ENCODE assay signal across 34 mouse cellular contexts in genomic region chr15:30964046-30964445, GRCm38 (mm10).
"Had no signal": no experiment of that assay in that cellular context is flagged by ENCODE, and none has a peak within 500 bp of the region (broad histone marks: within the 10 kb centered on the region; RNA-seq: fewer than 3 reads in every experiment).

No protein-coding gene starts in this region.

- H3K9ac ChIP-seq: heart, embryonic 12.5 days; heart, embryonic 13.5 days; heart, embryonic 15.5 days; hindbrain, embryonic 12.5 days; hindbrain, embryonic 13.5 days; hindbrain, embryonic 14.5 days; hindbrain, embryonic 15.5 days; intestine, embryonic 15.5 days; kidney, embryonic 15.5 days had no signal

- H3K9me3 ChIP-seq: heart, embryonic 12.5 days; heart, embryonic 13.5 days; heart, embryonic 15.5 days; hindbrain, embryonic 10.5 days; hindbrain, embryonic 12.5 days; hindbrain, embryonic 13.5 days; hindbrain, embryonic 15.5 days; intestine, embryonic 15.5 days; kidney, embryonic 15.5 days had no signal

- H3K4me3 ChIP-seq: heart, embryonic 12.5 days; heart, embryonic 13.5 days; heart, embryonic 15.5 days; hindbrain, embryonic 10.5 days; hindbrain, embryonic 12.5 days; hindbrain, embryonic 13.5 days; hindbrain, embryonic 15.5 days; intestine, embryonic 15.5 days; kidney, embryonic 15.5 days; layer of hippocampus, adult 2 months had no signal

- H3K4me2 ChIP-seq: heart, embryonic 11.5 days; heart, embryonic 12.5 days; heart, embryonic 13.5 days; heart, embryonic 15.5 days; hindbrain, embryonic 12.5 days; hindbrain, embryonic 13.5 days; hindbrain, embryonic 14.5 days; hindbrain, embryonic 15.5 days; intestine, embryonic 15.5 days; kidney, embryonic 15.5 days had no signal

- H3K36me3 ChIP-seq: heart, embryonic 12.5 days; heart, embryonic 13.5 days; heart, embryonic 15.5 days; hindbrain, embryonic 10.5 days; hindbrain, embryonic 12.5 days; intestine, embryonic 15.5 days; kidney, embryonic 15.5 days had no signal

- H3K27me3 ChIP-seq: heart, embryonic 12.5 days; heart, embryonic 13.5 days; heart, embryonic 15.5 days; hindbrain, embryonic 12.5 days; hindbrain, embryonic 13.5 days; hindbrain, embryonic 15.5 days; intestine, embryonic 15.5 days; kidney, embryonic 15.5 days had no signal

- H3K27ac ChIP-seq: heart, embryonic 13.5 days; heart, embryonic 15.5 days; hindbrain, embryonic 10.5 days; hindbrain, embryonic 12.5 days; hindbrain, embryonic 13.5 days; hindbrain, embryonic 14.5 days; hindbrain, embryonic 15.5 days; hindbrain, postnatal 0 days; intestine, embryonic 15.5 days; kidney, embryonic 15.5 days; kidney, postnatal 0 days had no signal

- H3K4me1 ChIP-seq: heart, embryonic 12.5 days; heart, embryonic 13.5 days; heart, embryonic 15.5 days; hindbrain, embryonic 12.5 days; hindbrain, embryonic 13.5 days; hindbrain, embryonic 15.5 days; intestine, embryonic 15.5 days had no signal

- DNase-seq: heart, postnatal 10 days; heart, postnatal 14 days; heart, postnatal 36 days; heart, postnatal 4 days; kidney, adult 11 months; kidney, adult 18-20 months; kidney, adult 2 months; kidney, adult 8-10 months; kidney, adult 9 months; kidney, postnatal 10 days; kidney, postnatal 14 days; kidney, postnatal 25 days; kidney, postnatal 36 days; kidney, postnatal 4 days; layer of hippocampus, adult 9-11 months; layer of hippocampus, postnatal 36 days had no signal

- ATAC-seq: hindbrain, embryonic 16.5 days; hindbrain, postnatal 0 days; inflammation-experienced regulatory T-cells, adult 6 months; intestine, embryonic 15.5 days; intestine, embryonic 16.5 days; intestine, postnatal 0 days had no signal
